Mouse (Mus musculus): Measurements from ENCODE around the gene Nt5dc2.

DNA sequence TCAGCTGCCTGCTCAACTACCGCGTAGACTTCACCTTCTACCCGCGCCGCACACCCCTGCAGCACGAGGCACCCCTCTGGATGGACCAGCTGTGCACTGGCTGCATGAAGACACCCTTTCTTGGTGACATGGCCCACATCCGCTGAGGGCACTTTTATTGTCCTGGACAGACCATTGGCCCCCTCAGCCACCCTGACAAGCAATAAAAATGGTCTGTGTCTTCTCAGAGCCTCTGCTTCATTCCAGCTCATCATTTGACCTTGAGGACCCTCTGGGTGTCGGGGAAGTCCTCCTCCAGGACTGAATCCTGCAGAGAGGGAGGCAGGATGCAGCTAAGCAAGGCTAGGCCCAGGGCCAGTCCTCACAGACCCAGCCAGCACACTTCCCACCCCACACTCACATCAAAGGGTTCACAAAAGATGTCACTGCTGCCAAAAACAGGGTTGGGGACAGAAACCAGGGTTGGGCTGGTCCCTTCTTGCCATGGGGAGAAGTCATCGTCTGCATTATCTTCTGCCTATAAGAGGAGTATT lies 8.1 kb downstream of the Nt5dc2 start:
- TF ChIP-seq POLR2A (IDR thresholded peaks at IDR 0.05; ENCODE audit: insufficient read depth, low read length) (no peak), CTCF (IDR thresholded peaks at IDR 0.05; ENCODE audit: low read depth, low read length) (no peak)
